Mouse (Mus musculus) embryonic fibroblast, embryonic 13.5 days (primary cell): ENCODE data around the gene Kat7. TPM values are rescaled to one million over a fixed set of nuclear protein-coding genes. Genes with fewer than 3 reads are reported as not detected.
A peak's percentile ranks its signal among the peaks of the same experiment; 100 is the strongest.

Source experiments
- H3K27ac ChIP-seq: 2 replicates; pipeline ENCODE4 v1.5.1; 2012; ENCODE audit warnings: low read length, control low read depth, inconsistent platforms; ENCODE audit not compliant: insufficient read depth
- H3K4me1 ChIP-seq: 2 replicates; pipeline ENCODE4 v1.6.1; 2011; ENCODE audit warnings: low read length; ENCODE audit not compliant: control insufficient read depth, insufficient read depth
- H3K4me3 ChIP-seq: 2 replicates; pipeline ENCODE4 v1.5.1; 2011; ENCODE audit warnings: mild to moderate bottlenecking, control low read depth, low read length; ENCODE audit not compliant: insufficient read depth
- CTCF ChIP-seq: IDR thresholded peaks from 2 replicates; pipeline ENCODE4 v1.5.1; 2011; ENCODE audit warnings: mild to moderate bottlenecking, control low read depth, low read length, moderate library complexity, borderline replicate concordance; ENCODE audit not compliant: insufficient read depth
- POLR2A ChIP-seq: IDR thresholded peaks from 2 replicates; pipeline ENCODE4 v1.6.1; 2011; ENCODE audit warnings: low read depth, mild to moderate bottlenecking, control low read depth, low read length, moderate library complexity
- polyA plus RNA-seq: library from polyadenylated mRNA; stranded (reverse); fragments of >200 nt; gene quantifications from 2 replicates; pipeline ENCODE4 v1.2.4, GENCODE M21; 2011; ENCODE audit warnings: low read depth; ENCODE audit not compliant: missing spikeins, insufficient read length

Gene Kat7
- polyA plus RNA-seq, 1 experiment, result 58.4 TPM

- Histone ChIP-seq H3K4me3 (no peak overlapping the region), H3K27ac (no peak overlapping the region), H3K4me1 (no peaks in the 10 kb centered on the region)
- TF ChIP-seq POLR2A, result no peak
- no peak for TF ChIP-seq CTCF
Observed at GRCm38 (mm10) chr11:95263816-95264454, 46.1 kb downstream of the Kat7 start.

DNA sequence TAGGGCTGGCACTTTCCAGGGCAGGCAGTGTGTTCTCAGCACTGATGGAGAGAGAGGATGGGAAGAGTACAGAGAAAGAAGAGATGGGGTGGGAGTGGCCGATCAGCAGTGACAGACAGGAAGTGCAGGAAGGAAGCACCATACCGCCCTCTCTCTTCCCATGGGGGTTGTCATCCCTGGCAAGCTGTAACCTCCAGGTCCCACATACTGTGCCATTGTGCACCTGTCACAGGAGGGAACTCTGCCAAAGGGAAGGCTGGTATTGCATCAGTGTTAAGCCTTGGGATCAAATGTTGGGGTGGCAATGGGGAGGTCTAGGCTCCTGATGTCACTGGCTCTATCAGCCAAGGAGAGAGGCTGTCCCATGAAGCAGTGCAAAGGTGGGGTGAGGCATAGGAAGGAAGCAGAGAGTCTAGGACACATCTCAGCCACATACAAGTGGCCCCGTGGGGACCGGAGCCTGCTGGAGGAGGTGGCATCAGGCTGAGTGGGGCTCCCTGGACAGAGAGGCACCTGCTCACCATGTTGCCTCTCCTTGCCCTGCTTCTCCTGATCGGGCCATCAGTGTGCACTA is 48.8 kb downstream of the Kat7 start, which contains the start of gene Tac4:
Tac4 (plus strand) TSS at position 352 of the 574 bp plus-strand sequence.
- no peak for TF ChIP-seq POLR2A
- TF ChIP-seq CTCF, result no peak
- Histone ChIP-seq H3K4me1 (no peaks in the 10 kb centered on the region), H3K27ac (no peak within 1 kb of the TSS), H3K4me3 (no peak within 1 kb of the TSS)

DNA sequence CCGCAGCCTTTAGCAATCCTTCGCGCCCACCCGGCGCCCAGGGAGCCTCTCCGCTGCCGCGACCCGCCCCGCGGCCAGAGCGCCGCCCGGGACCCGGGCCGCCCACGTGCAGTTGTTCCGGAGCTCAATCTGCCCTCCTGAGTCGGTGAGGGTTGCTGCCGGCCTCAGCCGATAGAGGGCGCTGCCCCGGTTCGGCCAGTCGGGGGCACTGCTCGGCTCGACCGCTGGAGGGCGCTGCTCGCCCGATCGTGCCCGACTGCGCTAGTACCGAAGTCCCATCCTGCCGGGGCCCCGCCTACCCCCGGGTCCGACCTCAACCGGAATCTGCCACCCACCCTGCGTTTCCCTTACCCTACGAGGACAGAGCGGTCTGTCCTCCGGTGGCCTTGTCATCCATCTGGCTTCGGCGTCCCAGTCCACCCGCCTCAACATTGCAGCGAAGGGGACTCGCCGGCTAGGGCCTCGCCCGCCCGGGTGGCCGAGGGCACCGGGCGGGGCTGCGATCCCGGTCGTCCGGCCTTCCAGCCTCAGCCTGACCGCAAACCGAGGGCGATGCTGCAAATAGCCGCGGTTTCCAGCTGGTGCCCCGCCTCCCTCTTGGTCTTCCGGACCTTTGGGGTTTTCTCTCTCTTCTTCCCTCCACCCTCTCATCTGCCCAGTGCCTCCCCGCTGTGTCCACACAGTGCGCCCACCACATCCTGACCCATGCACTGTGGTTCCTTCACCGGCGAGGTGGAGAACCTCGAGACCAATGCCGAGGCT is 50.8 kb downstream of the Kat7 start:
- peak overlapping the region; percentile 78 for H3K27ac ChIP-seq
- H3K4me3 ChIP-seq, result peak overlapping the region; percentile 63
- peak; percentile 96 for TF ChIP-seq CTCF
- peak; percentile 79 for TF ChIP-seq POLR2A
- H3K4me1 ChIP-seq, result no peaks in the 10 kb centered on the region

DNA sequence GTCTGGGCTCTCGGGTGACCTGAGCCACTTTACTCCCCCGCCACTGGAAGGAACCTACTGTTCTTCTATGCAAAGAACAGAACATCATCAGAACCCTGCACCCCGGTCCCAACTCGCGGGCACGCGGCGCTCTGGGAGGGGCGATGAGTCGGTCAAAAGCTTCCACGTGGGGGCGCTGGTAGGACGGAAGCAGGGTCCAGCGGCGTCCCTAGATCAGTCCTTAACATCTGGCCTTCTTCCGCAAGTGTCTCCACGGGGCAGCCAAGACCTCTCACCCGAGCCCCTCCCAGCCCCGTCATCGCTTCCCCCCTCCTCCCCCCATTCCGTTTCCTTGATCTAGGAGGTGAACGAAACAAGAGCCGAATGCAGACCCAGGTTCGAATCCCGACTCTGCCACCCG is 51.6 kb downstream of the Kat7 start:
- no peaks in the 10 kb centered on the region for H3K4me1 ChIP-seq
- TF ChIP-seq POLR2A (peak; percentile 42; the same call in 1 of the 2 replicates), CTCF (peak; percentile 55; the same call in 1 of the 2 replicates)
- no peak overlapping the region; the same call in 1 of the 2 replicates for H3K27ac ChIP-seq
- H3K4me3 ChIP-seq, result peak overlapping the region; percentile 63

GRCm38 (mm10) chr11:95257930-95258329 is 52.1 kb downstream of the Kat7 start:
- Histone ChIP-seq H3K27ac (no peak overlapping the region), H3K4me3 (no peak overlapping the region), H3K4me1 (no peaks in the 10 kb centered on the region)
- no peak for TF ChIP-seq CTCF

DNA sequence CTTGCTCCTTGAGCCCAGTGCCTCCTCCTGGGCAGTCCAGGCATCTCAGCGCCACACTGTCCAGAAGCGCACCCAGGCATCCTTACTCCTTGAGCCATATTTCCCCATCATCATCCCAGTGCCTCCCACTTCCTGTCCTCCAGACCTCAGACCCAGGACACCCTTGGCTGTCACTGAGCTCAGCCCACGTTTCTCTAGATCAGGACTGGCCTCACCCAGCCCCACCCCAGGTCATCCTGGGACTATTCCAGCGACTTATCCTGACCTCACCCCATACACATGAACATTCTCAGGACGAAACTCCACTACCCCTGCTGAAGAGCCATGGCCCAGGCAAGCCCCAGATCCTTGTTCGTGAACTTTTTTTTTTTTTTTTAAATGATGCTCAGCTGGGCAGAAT is 54.3 kb downstream of the Kat7 start:
- Histone ChIP-seq H3K27ac (no peak overlapping the region), H3K4me3 (no peak overlapping the region), H3K4me1 (no peaks in the 10 kb centered on the region)
- TF ChIP-seq CTCF, result no peak
- no peak for TF ChIP-seq POLR2A

DNA sequence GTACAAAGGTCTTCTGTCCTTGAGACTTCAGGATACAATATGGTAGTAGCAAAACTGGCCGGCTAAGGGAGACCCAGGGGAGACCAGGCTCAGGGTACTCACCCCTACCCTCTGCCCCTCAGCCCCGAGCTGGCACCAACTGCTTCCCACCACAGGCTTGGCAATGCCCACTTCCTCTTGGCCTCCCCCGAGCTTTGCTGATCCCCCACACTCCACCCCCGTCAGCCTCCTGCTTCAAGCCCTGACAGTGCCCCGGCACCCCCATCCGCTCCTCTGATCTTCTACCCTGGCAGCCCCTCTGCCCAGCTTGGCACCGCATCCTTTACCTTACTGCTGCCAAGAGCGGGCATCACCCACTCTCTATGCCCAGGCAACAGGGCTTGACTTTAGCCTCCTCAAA is 55.9 kb downstream of the Kat7 start:
- Histone ChIP-seq H3K4me1 (no peaks in the 10 kb centered on the region), H3K27ac (no peak overlapping the region), H3K4me3 (no peak overlapping the region)
- TF ChIP-seq POLR2A (no peak), CTCF (no peak)

GRCm38 (mm10) chr11:95252104-95252503 is 57.9 kb downstream of the Kat7 start:
- H3K4me3 ChIP-seq, result no peak overlapping the region
- TF ChIP-seq CTCF, result no peak
- no peak for TF ChIP-seq POLR2A
- H3K27ac ChIP-seq, result no peak overlapping the region
- no peaks in the 10 kb centered on the region for H3K4me1 ChIP-seq

DNA sequence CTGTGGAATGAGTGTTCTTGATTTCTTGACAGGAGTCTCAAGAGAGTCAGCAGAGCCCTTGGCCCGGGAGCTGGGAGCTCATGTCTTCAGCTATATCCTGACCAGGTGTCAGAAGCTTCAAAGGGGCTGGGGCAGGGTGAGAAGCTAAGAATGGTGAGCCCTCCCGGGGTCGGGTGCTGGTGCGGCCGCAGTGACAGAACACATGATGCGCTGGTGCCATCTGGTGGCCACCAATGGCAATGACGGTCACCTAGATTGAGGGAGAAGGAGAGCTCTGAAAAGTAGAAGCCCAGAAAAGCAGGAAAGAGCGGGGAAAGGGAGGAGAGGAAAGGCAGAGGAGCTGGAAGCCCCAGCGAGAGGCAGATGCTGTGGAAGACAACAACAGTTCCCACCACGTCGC is 58.8 kb downstream of the Kat7 start:
- Histone ChIP-seq H3K4me1 (no peaks in the 10 kb centered on the region), H3K4me3 (no peak overlapping the region), H3K27ac (no peak overlapping the region)
- TF ChIP-seq CTCF, result peak; percentile 98
- TF ChIP-seq POLR2A, result no peak

DNA sequence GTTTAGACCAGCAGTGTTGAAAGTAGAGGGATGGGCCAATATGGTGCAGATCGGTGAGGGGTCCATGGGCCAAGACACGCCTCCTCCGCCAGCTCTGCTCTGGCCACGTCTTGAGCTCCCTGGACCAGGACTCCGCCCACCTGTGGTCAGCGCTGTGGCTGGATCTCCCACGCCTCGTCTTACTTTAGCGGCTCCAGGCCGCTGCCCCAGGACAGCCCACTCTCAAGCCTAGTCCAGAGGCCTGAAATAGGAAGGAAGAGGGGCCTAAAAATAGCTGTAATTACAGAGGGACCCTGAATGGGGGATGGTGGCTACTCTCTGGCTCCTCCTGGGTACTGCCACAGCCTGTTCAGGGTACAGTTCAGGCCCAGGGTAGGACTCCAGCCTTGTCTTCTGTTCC is 59.9 kb downstream of the Kat7 start:
- Histone ChIP-seq H3K4me3 (no peak overlapping the region), H3K27ac (no peak overlapping the region), H3K4me1 (no peaks in the 10 kb centered on the region)
- TF ChIP-seq CTCF (no peak), POLR2A (no peak)

- no peaks in the 10 kb centered on the region for H3K4me1 ChIP-seq
- no peak overlapping the region for H3K4me3 ChIP-seq
- TF ChIP-seq POLR2A (no peak), CTCF (no peak)
- H3K27ac ChIP-seq, result no peak overlapping the region
Observed at GRCm38 (mm10) chr11:95247065-95247464, 63.0 kb downstream of the Kat7 start.
